Mouse (Mus musculus) hindbrain, embryonic 12.5 days (tissue): ENCODE data around the gene E430018J23Rik. TPM values are rescaled to one million over a fixed set of nuclear protein-coding genes. Genes with fewer than 3 reads are reported as not detected.
"Not testable (repeated sequence)": the region's sequence is repeated elsewhere in the genome, so short reads cannot be mapped to it uniquely, and the experiment has no call there.

Experiments used
- ATAC-seq: fragments of 200-750 bp; cut with Nextera tagmentation; 2 replicates; pipeline ENCODE4 v1.8.0; 2017; ENCODE audit warnings: moderate TSS enrichment; ENCODE audit not compliant: low FRiP score
- H3K27ac ChIP-seq: fragments of 300-500 bp; sonication (generic); 2 replicates; pipeline ENCODE4 v1.5.1; 2016; ENCODE audit warnings: mild to moderate bottlenecking
- H3K27me3 ChIP-seq: fragments of 300-500 bp; sonication (generic); 2 replicates; pipeline ENCODE4 v1.6.1; 2016; ENCODE audit warnings: mild to moderate bottlenecking
- H3K36me3 ChIP-seq: fragments of 300-500 bp; sonication (generic); 2 replicates; pipeline ENCODE4 v1.6.1; 2016; ENCODE audit warnings: mild to moderate bottlenecking
- H3K4me1 ChIP-seq: fragments of 300-500 bp; sonication (generic); 2 replicates; pipeline ENCODE4 v1.6.1; 2016
- H3K4me2 ChIP-seq: fragments of 300-500 bp; sonication (generic); replicated peaks from 2 replicates; pipeline ENCODE4 v1.6.1; 2016; ENCODE audit warnings: mild to moderate bottlenecking
- H3K4me3 ChIP-seq: fragments of 300-500 bp; sonication (generic); 2 replicates; pipeline ENCODE4 v1.5.1; 2016; ENCODE audit warnings: mild to moderate bottlenecking
- H3K9ac ChIP-seq: fragments of 300-500 bp; sonication (generic); 2 replicates; pipeline ENCODE4 v1.6.1; 2016; ENCODE audit warnings: mild to moderate bottlenecking, moderate library complexity
- H3K9me3 ChIP-seq: fragments of 300-500 bp; sonication (generic); replicated peaks from 2 replicates; pipeline ENCODE4 v1.6.1; 2016; ENCODE audit warnings: mild to moderate bottlenecking
- WGBS: fragments of 180-500 bp; shearing (Covaris S2); methylation state at CpG from one replicate; pipeline ENCODE4 v1.1.7; 2016; 5-methylcytosine and 5-hydroxymethylcytosine counted together
- polyA plus RNA-seq: library from polyadenylated mRNA; unstranded; fragments of >200 nt; fragmentation: Nextera tagmentation; extraction: Ambion mirVana; gene quantifications from 2 replicates; pipeline ENCODE4 v1.2.1, GENCODE M21; 2016

The E430018J23Rik gene
- polyA plus RNA-seq, 1 experiment from 2014 or later = 6.8 TPM

- Histone ChIP-seq H3K4me2 (no peak overlapping the region), H3K9ac (no peak overlapping the region), H3K4me3 (no peak overlapping the region), H3K36me3 (no peaks in the 10 kb centered on the region), H3K4me1 (peaks cover 6% of the 10 kb centered on the region), H3K27ac (no peak overlapping the region), H3K27me3 (peaks cover 2% of the 10 kb centered on the region; the same call in 1 of the 2 replicates), H3K9me3 (no peaks in the 10 kb centered on the region)
- 54% methylated on average over 2 of the region's 2 CpGs for WGBS
- no peak for ATAC-seq
Observed at GRCm38 (mm10) chr7:127402980-127403379, 9.6 kb upstream of the E430018J23Rik start.

- Histone ChIP-seq H3K27ac (no peak overlapping the region), H3K4me3 (no peak overlapping the region), H3K4me2 (no peak overlapping the region), H3K9ac (no peak overlapping the region), H3K9me3 (no peaks in the 10 kb centered on the region), H3K27me3 (peaks cover 2% of the 10 kb centered on the region; the same call in 1 of the 2 replicates), H3K36me3 (no peaks in the 10 kb centered on the region), H3K4me1 (no peaks in the 10 kb centered on the region)
- no peak for ATAC-seq
- 67% methylated on average over 3 of the region's 3 CpGs for WGBS
Observed at GRCm38 (mm10) chr7:127400355-127400754, 6.9 kb upstream of the E430018J23Rik start.

GRCm38 (mm10) chr7:127393944-127394333 lies 510 bp upstream of the E430018J23Rik start:
- peaks cover 8% of the 10 kb centered on the region for H3K36me3 ChIP-seq
- peak overlapping the region; percentile 70 for H3K4me3 ChIP-seq
- peak overlapping the region; percentile 88 for H3K4me2 ChIP-seq
- peak; percentile 12; the same call in 1 of the 2 replicates for ATAC-seq
- H3K27me3 ChIP-seq = no peaks in the 10 kb centered on the region
- 31% methylated on average over 7 of the region's 7 CpGs for WGBS
- peak overlapping the region; percentile 13 for H3K9ac ChIP-seq
- peak overlapping the region; percentile 88 for H3K27ac ChIP-seq
- peaks cover 11% of the 10 kb centered on the region for H3K4me1 ChIP-seq
- H3K9me3 ChIP-seq = no peaks in the 10 kb centered on the region

GRCm38 (mm10) chr7:127392251-127392824 lies 1.1 kb downstream of the E430018J23Rik start:
- no peak for ATAC-seq
- Histone ChIP-seq H3K27ac (no peak overlapping the region), H3K4me3 (peak overlapping the region; percentile 70), H3K4me1 (peaks cover 11% of the 10 kb centered on the region), H3K9ac (peak overlapping the region; percentile 85), H3K36me3 (peaks cover 8% of the 10 kb centered on the region), H3K4me2 (peak overlapping the region; percentile 88), H3K27me3 (no peaks in the 10 kb centered on the region), H3K9me3 (no peaks in the 10 kb centered on the region)
- 88% methylated on average over 8 of the region's 8 CpGs for WGBS

- Histone ChIP-seq H3K4me1 (peaks cover 11% of the 10 kb centered on the region), H3K27ac (no peak overlapping the region), H3K4me3 (no peak overlapping the region), H3K27me3 (no peaks in the 10 kb centered on the region), H3K9ac (no peak overlapping the region), H3K36me3 (peaks cover 8% of the 10 kb centered on the region), H3K4me2 (no peak overlapping the region), H3K9me3 (no peaks in the 10 kb centered on the region)
- ATAC-seq = no peak
- WGBS = 97% methylated on average over 16 of the region's 16 CpGs
Observed at GRCm38 (mm10) chr7:127391538-127391937, 1.9 kb downstream of the E430018J23Rik start.

GRCm38 (mm10) chr7:127390306-127390705 lies 3.1 kb downstream of the E430018J23Rik start:
- Histone ChIP-seq H3K36me3 (peaks cover 11% of the 10 kb centered on the region), H3K27ac (no peak overlapping the region), H3K9ac (no peak overlapping the region), H3K4me1 (peaks cover 14% of the 10 kb centered on the region), H3K4me3 (no peak overlapping the region), H3K27me3 (no peaks in the 10 kb centered on the region), H3K9me3 (no peaks in the 10 kb centered on the region), H3K4me2 (no peak overlapping the region)
- no peak for ATAC-seq
- 89% methylated on average over 7 of the region's 7 CpGs for WGBS

GRCm38 (mm10) chr7:127388201-127388600 lies 5.2 kb downstream of the E430018J23Rik start:
- Histone ChIP-seq H3K36me3 (peaks cover 23% of the 10 kb centered on the region), H3K4me1 (peaks cover 14% of the 10 kb centered on the region)
- H3K27me3 ChIP-seq, H3K27ac ChIP-seq, H3K4me3 ChIP-seq, H3K9ac ChIP-seq, H3K4me2 ChIP-seq, H3K9me3 ChIP-seq, ATAC-seq: not testable (repeated sequence)

GRCm38 (mm10) chr7:127386641-127387392 lies 6.6 kb downstream of the E430018J23Rik start, which contains the start of gene 9130019O22Rik:
Gene 9130019O22Rik, minus strand, starts transcription at chr7:127387166.
- 10% methylated on average over 34 of the region's 38 CpGs for WGBS
- peak; percentile 89 for ATAC-seq
- Histone ChIP-seq H3K27me3 (no peaks in the 10 kb centered on the region), H3K4me1 (peaks cover 3% of the 10 kb centered on the region; the same call in 1 of the 2 replicates), H3K4me3 (peak within 1 kb of the TSS; percentile 45), H3K36me3 (peaks cover 29% of the 10 kb centered on the region), H3K9ac (peak within 1 kb of the TSS; percentile 70), H3K9me3 (peaks cover 4% of the 10 kb centered on the region; the same call in 1 of the 2 replicates), H3K4me2 (peak within 1 kb of the TSS; percentile 67), H3K27ac (no peak within 1 kb of the TSS)

- WGBS = 93% methylated on average over 4 of the region's 4 CpGs
- not testable (repeated sequence) for H3K4me2 ChIP-seq, H3K27me3 ChIP-seq, H3K9ac ChIP-seq, H3K9me3 ChIP-seq, H3K4me1 ChIP-seq, H3K4me3 ChIP-seq, H3K27ac ChIP-seq, ATAC-seq
- peaks cover 24% of the 10 kb centered on the region for H3K36me3 ChIP-seq
Observed at GRCm38 (mm10) chr7:127385560-127385959, 7.9 kb downstream of the E430018J23Rik start.

- H3K27me3 ChIP-seq = no peaks in the 10 kb centered on the region
- 81% methylated on average over 6 of the region's 6 CpGs for WGBS
- no peak overlapping the region for H3K27ac ChIP-seq
- peaks cover 4% of the 10 kb centered on the region; the same call in 1 of the 2 replicates for H3K9me3 ChIP-seq
- no peak overlapping the region for H3K4me3 ChIP-seq
- no peak overlapping the region for H3K4me2 ChIP-seq
- ATAC-seq = no peak
- no peak overlapping the region for H3K9ac ChIP-seq
- no peaks in the 10 kb centered on the region for H3K4me1 ChIP-seq
- H3K36me3 ChIP-seq = peaks cover 18% of the 10 kb centered on the region
Observed at GRCm38 (mm10) chr7:127378310-127378921, 15.0 kb downstream of the E430018J23Rik start.

- not testable (repeated sequence) for H3K36me3 ChIP-seq, H3K9me3 ChIP-seq, H3K27me3 ChIP-seq, H3K4me1 ChIP-seq
- peak; percentile 92 for ATAC-seq
- WGBS = 2% methylated on average over 48 of the region's 49 CpGs
- Histone ChIP-seq H3K9ac (peak within 1 kb of the TSS; percentile 72), H3K27ac (peak within 1 kb of the TSS; percentile 73; the same call in 1 of the 2 replicates), H3K4me3 (peak within 1 kb of the TSS; percentile 74), H3K4me2 (peak within 1 kb of the TSS; percentile 77)
Observed at GRCm38 (mm10) chr7:127375271-127376245, 17.9 kb downstream of the E430018J23Rik start, which contains the start of gene Zfp747. Gene Zfp747, minus strand, starts transcription at chr7:127376050.
